ENCODE assay signal across 24 mouse cellular contexts in genomic region chr1:133899043-133899542, GRCm38 (mm10). TPM values are rescaled to one million over a fixed set of nuclear protein-coding genes. Genes with fewer than 3 reads are reported as not detected.
DNase-seq lines count a peak whose midpoint lies in the region; ATAC-seq and TF ChIP-seq lines count a peak whose summit lies in the region.
"Had no signal": no experiment of that assay in that cellular context is flagged by ENCODE, and none has a peak within 500 bp of the region (broad histone marks: within the 10 kb centered on the region; RNA-seq: fewer than 3 reads in every experiment).

No protein-coding gene starts in this region.

- no peaks in the 10 kb centered on the region for H3K36me3 ChIP-seq in heart, embryonic 13.5 days
- no peaks in the 10 kb centered on the region for H3K36me3 ChIP-seq in lung, postnatal 0 days (ENCODE audit: insufficient read depth, low read length)
- H3K36me3 ChIP-seq in intestine, embryonic 15.5 days: no peaks in the 10 kb centered on the region
- no peaks in the 10 kb centered on the region for H3K36me3 ChIP-seq in stomach, postnatal 0 days (ENCODE audit: control insufficient read depth, insufficient read depth, low read length)
- H3K36me3 ChIP-seq: embryonic facial prominence, embryonic 12.5 days; hindbrain, embryonic 15.5 days; lung, embryonic 15.5 days; midbrain, embryonic 15.5 days had no signal

- no peak for TF ChIP-seq EP300 in lung, postnatal 0 days (IDR thresholded peaks at IDR 0.05)
- no peak for TF ChIP-seq EP300 in stomach, postnatal 0 days (optimal IDR thresholded peaks at IDR 0.05)

- H3K4me2 ChIP-seq in heart, embryonic 13.5 days: no peak overlapping the region
- no peak overlapping the region for H3K4me2 ChIP-seq in lung, postnatal 0 days (replicated peaks; ENCODE audit: low read depth, low read length)
- H3K4me2 ChIP-seq in intestine, embryonic 15.5 days (replicated peaks): 0 out of 2 replicates have a peak overlapping the region, but pooled peaks have one; percentile 1
- peak overlapping the region; percentile 31; the same call in 1 of the 2 replicates for H3K4me2 ChIP-seq in stomach, postnatal 0 days (replicated peaks; ENCODE audit: low read depth)
- H3K4me2 ChIP-seq: embryonic facial prominence, embryonic 12.5 days; hindbrain, embryonic 15.5 days; liver, embryonic 11.5 days; lung, embryonic 15.5 days; midbrain, embryonic 15.5 days had no signal

- H3K27me3 ChIP-seq in heart, embryonic 13.5 days (replicated peaks): peaks cover 12% of the 10 kb centered on the region; the same call in 1 of the 2 replicates
- no peaks in the 10 kb centered on the region for H3K27me3 ChIP-seq in lung, postnatal 0 days (replicated peaks; ENCODE audit: insufficient read depth, low read length)
- H3K27me3 ChIP-seq in intestine, embryonic 15.5 days (replicated peaks): no peaks in the 10 kb centered on the region
- no peaks in the 10 kb centered on the region for H3K27me3 ChIP-seq in stomach, postnatal 0 days (ENCODE audit: control insufficient read depth, insufficient read depth, low read length)
- H3K27me3 ChIP-seq: embryonic facial prominence, embryonic 12.5 days; hindbrain, embryonic 15.5 days; lung, embryonic 15.5 days; Patski had no signal

- H3K4me3 ChIP-seq in heart, embryonic 13.5 days: no peak overlapping the region
- H3K4me3 ChIP-seq in lung, postnatal 0 days (ENCODE audit: low read depth, low read length): no peak overlapping the region
- H3K4me3 ChIP-seq in intestine, embryonic 15.5 days (replicated peaks): no peak overlapping the region
- no peak overlapping the region for H3K4me3 ChIP-seq in stomach, postnatal 0 days (ENCODE audit: low read depth, low read length)
- H3K4me3 ChIP-seq: embryonic facial prominence, embryonic 12.5 days; hindbrain, embryonic 15.5 days; lung, embryonic 15.5 days; midbrain, embryonic 15.5 days had no signal

- peak overlapping the region; percentile 49 for H3K27ac ChIP-seq in heart, embryonic 13.5 days (replicated peaks)
- H3K27ac ChIP-seq in lung, postnatal 0 days (ENCODE audit: low read length): no peak overlapping the region
- H3K27ac ChIP-seq in intestine, embryonic 15.5 days: peak overlapping the region; percentile 79
- H3K27ac ChIP-seq in stomach, postnatal 0 days (replicated peaks): peak overlapping the region; percentile 91
- H3K27ac ChIP-seq: embryonic facial prominence, embryonic 12.5 days; hindbrain, embryonic 15.5 days; lung, embryonic 15.5 days; midbrain, embryonic 15.5 days had no signal

- TF ChIP-seq CTCF in lung, postnatal 0 days (IDR thresholded peaks at IDR 0.05): no peak
- no peak for TF ChIP-seq CTCF in stomach, postnatal 0 days (IDR thresholded peaks at IDR 0.05; ENCODE audit: low read depth)

- H3K4me1 ChIP-seq in heart, embryonic 13.5 days: peaks cover 44% of the 10 kb centered on the region
- H3K4me1 ChIP-seq in lung, postnatal 0 days (ENCODE audit: insufficient read depth, low read depth, low read length): no peaks in the 10 kb centered on the region
- H3K4me1 ChIP-seq in intestine, embryonic 15.5 days (replicated peaks): peaks cover 9% of the 10 kb centered on the region; the same call in 1 of the 2 replicates
- H3K4me1 ChIP-seq in stomach, postnatal 0 days (replicated peaks; ENCODE audit: control insufficient read depth, insufficient read depth): no peaks in the 10 kb centered on the region
- H3K4me1 ChIP-seq: embryonic facial prominence, embryonic 12.5 days; midbrain, embryonic 15.5 days had no signal

- H3K9ac ChIP-seq in heart, embryonic 13.5 days: peak overlapping the region; percentile 55
- no peak overlapping the region for H3K9ac ChIP-seq in lung, postnatal 0 days (replicated peaks; ENCODE audit: low read depth)
- no peak overlapping the region for H3K9ac ChIP-seq in intestine, embryonic 15.5 days
- H3K9ac ChIP-seq in stomach, postnatal 0 days (ENCODE audit: low read length): peak overlapping the region; percentile 35; the same call in 1 of the 2 replicates
- H3K9ac ChIP-seq: embryonic facial prominence, embryonic 12.5 days; hindbrain, embryonic 15.5 days; lung, embryonic 15.5 days; midbrain, embryonic 15.5 days had no signal

- DNase-seq in heart, adult 8-10 months (ENCODE audit: low spot score): no peak
- DNase-seq in lung, postnatal 0 days (ENCODE audit: low spot score): no peak
- no peak for DNase-seq in lung, postnatal 14 days
- DNase-seq in stomach, postnatal 0 days (ENCODE audit: low spot score): no peak
- no peak for DNase-seq in embryo, embryonic 11 days
- DNase-seq: adrenal gland, postnatal 14 days; B cell, adult 2 months; cerebellum, adult 2 months; left cerebral cortex, postnatal 4 days; right cerebral cortex, adult 18-20 months; thymus, postnatal 4 days had no signal

- no peaks in the 10 kb centered on the region for H3K9me3 ChIP-seq in heart, embryonic 13.5 days
- H3K9me3 ChIP-seq in lung, postnatal 0 days (ENCODE audit: low read length): no peaks in the 10 kb centered on the region
- no peaks in the 10 kb centered on the region for H3K9me3 ChIP-seq in intestine, embryonic 15.5 days
- no peaks in the 10 kb centered on the region for H3K9me3 ChIP-seq in stomach, postnatal 0 days (ENCODE audit: control insufficient read depth, low read length)
- H3K9me3 ChIP-seq: embryonic facial prominence, embryonic 12.5 days; hindbrain, embryonic 15.5 days; lung, embryonic 15.5 days; midbrain, embryonic 15.5 days had no signal

- ATAC-seq in heart, embryonic 13.5 days (ENCODE audit: extremely low read depth, insufficient number of reproducible peaks, low FRiP score, low TSS enrichment): no peak
- 0 out of 2 replicates have a peak, but pooled peaks have one; percentile 25 for ATAC-seq in lung, postnatal 0 days
- peak; percentile 48; the same call in 1 of the 2 replicates for ATAC-seq in intestine, embryonic 15.5 days
- peak; percentile 59; the same call in 1 of the 2 replicates for ATAC-seq in stomach, postnatal 0 days (ENCODE audit: low FRiP score, low TSS enrichment)
- ATAC-seq: activated CD4-positive, CD25-positive, alpha-beta regulatory T cell, adult 4 months; forebrain, embryonic 16.5 days; midbrain, embryonic 15.5 days; Patski had no signal

- 39% methylated on average over 9 of the region's 9 CpGs for WGBS in heart, embryonic 13.5 days
- WGBS in lung, postnatal 0 days: 56% methylated on average over 9 of the region's 9 CpGs
- 47% methylated on average over 9 of the region's 9 CpGs for WGBS in intestine, embryonic 15.5 days
- 37% methylated on average over 9 of the region's 9 CpGs for WGBS in stomach, postnatal 0 days

RNA-seq across cellular contexts. Expression of gene Optc, which starts 8.7 kb away (rescaled TPM):
- polyA plus RNA-seq in heart, embryonic 13.5 days (2015; fragmentation: Nextera tagmentation; extraction: Ambion mirVana): 0.32 and 0.41 TPM in 2 replicates
- under 1 TPM in 2 of 4 experiments, not detected in 2; 0.31 to 0.44 TPM for total RNA-seq in heart, adult 8-10 months (2022)
- polyA plus RNA-seq in lung, postnatal 0 days (2015; fragmentation: Nextera tagmentation; extraction: Ambion mirVana): 0.15 and 0.31 TPM in 2 replicates
- polyA plus RNA-seq in intestine, embryonic 15.5 days (2015; fragmentation: Nextera tagmentation; extraction: Ambion mirVana): 1.2 TPM in 2 replicates
- polyA plus RNA-seq in stomach, postnatal 0 days (2015; fragmentation: Nextera tagmentation; extraction: Ambion mirVana): 1.3 and 1.6 TPM in 2 replicates
- total RNA-seq: common myeloid progenitor, adult 5-6 weeks; megakaryocyte progenitor cell, adult 5-6 weeks had no signal
- polyA plus RNA-seq: activated CD4-positive, CD25-positive, alpha-beta regulatory T cell, adult 4 months; kidney, embryonic 14.5 days had no signal

RNA-seq across cellular contexts. Expression of gene Prelp, which starts 22.1 kb away (rescaled TPM):
- 2.8 and 3.1 TPM in 2 replicates for polyA plus RNA-seq in heart, embryonic 13.5 days (2015; fragmentation: Nextera tagmentation; extraction: Ambion mirVana)
- total RNA-seq in heart, adult 8-10 months (2022): 10 to 100 TPM; 26.0 to 28.4 (median 27.1) TPM
- 6.4 and 7.1 TPM in 2 replicates for polyA plus RNA-seq in lung, postnatal 0 days (2015; fragmentation: Nextera tagmentation; extraction: Ambion mirVana)
- 2.3 and 2.8 TPM in 2 replicates for polyA plus RNA-seq in intestine, embryonic 15.5 days (2015; fragmentation: Nextera tagmentation; extraction: Ambion mirVana)
- 4.7 and 5.3 TPM in 2 replicates for polyA plus RNA-seq in stomach, postnatal 0 days (2015; fragmentation: Nextera tagmentation; extraction: Ambion mirVana)
- total RNA-seq: common myeloid progenitor, adult 5-6 weeks; megakaryocyte progenitor cell, adult 5-6 weeks had no signal
- polyA plus RNA-seq: activated CD4-positive, CD25-positive, alpha-beta regulatory T cell, adult 4 months had no signal

Comparison
In these comparisons a context has a peak if more than half of its experiments do, and no peak if none do; other contexts are left out.
1. H3K4me2 ChIP-seq: peak in intestine, embryonic 15.5 days (single experiment) and stomach, postnatal 0 days (single experiment); none in heart, embryonic 13.5 days (single experiment) and lung, postnatal 0 days (single experiment).
2. H3K9ac ChIP-seq: peak in heart, embryonic 13.5 days (single experiment) and stomach, postnatal 0 days (single experiment); none in lung, postnatal 0 days (single experiment) and intestine, embryonic 15.5 days (single experiment).